Mouse (Mus musculus) kidney, postnatal 10 days (tissue): ENCODE results near the gene Hivep3.
A peak's percentile ranks its signal among the peaks of the same experiment; 100 is the strongest.

Experiments
- DNase-seq: peaks from one replicate; pipeline ENCODE4 v3.0.0; 2021; ENCODE audit warnings: mixed read lengths

Hivep3 gene

GRCm38 (mm10) chr4:119950181-119950580 is 216.6 kb downstream of the Hivep3 start:
- no peak for DNase-seq

DNA sequence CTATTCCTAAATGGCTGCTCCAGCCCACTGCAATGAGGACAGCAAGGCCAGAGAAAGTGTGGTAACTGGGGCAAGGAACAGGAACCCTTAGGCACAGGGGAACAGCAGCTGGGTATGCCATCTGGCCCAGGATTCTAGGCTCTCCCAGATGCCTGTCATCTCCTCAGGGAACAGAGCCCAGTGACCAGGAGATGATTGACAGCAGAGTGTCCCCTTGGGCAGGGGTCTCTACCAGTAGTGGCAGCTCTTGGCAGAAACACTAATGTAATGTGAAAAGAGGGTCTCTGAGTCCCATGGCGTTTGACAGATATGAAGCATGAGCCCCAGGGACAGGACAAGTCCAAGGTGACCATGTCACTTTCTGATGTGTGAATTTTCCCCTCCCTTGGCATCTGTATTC is 217.5 kb downstream of the Hivep3 start:
- DNase-seq: no peak

- DNase-seq: no peak
These were observed 221.4 kb downstream of the Hivep3 start for GRCm38 (mm10) chr4:119955008-119955407.

DNA sequence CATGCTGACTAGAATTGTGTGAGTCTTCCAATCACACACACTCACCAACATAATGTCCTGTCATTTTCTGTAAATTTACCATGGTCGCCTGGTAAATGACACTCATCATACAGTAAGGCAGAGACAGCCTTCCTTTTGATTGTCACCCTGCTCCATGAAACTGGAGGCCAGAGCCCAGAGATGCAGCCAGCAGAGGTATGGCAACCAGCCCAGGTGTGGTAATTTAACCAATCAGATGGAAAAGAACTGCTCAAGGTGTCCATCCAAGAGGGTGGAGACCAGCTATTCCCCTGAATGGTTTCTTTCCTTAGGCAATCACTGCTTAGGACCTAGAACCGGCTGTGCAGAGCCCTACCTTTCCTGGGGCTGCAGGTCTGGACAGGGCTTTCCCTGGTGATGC is 224.4 kb downstream of the Hivep3 start:
- no peak for DNase-seq

- peak; percentile 25 for DNase-seq
These were observed 225.7 kb downstream of the Hivep3 start for GRCm38 (mm10) chr4:119959293-119959692.

DNA sequence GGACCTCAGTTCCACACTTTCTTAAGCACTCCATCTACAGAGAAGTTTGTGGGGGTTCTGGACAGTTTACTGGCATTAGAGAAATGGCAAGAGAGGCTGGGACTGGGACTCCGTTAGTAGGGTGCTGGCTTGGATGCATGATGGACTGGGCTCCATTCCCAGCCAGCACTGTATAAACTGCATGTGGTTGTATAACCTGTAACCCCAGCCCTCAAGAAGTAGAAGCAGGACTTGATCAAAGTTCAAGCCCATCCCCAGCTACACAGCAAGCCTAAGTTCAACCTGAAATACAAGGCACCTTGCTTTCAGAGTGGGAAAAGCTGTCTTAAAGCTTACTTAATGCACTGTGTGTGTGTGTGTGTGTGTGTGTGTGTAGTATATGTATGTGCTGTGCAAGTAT is 226.3 kb downstream of the Hivep3 start:
- no peak for DNase-seq

- no peak for DNase-seq
These were observed 226.9 kb downstream of the Hivep3 start for GRCm38 (mm10) chr4:119960523-119960922.

GRCm38 (mm10) chr4:119961164-119961563 is 227.6 kb downstream of the Hivep3 start:
- DNase-seq: no peak

- DNase-seq: peak; percentile 22
These were observed 228.5 kb downstream of the Hivep3 start for GRCm38 (mm10) chr4:119962066-119962465.

GRCm38 (mm10) chr4:119966105-119967072 is 232.8 kb downstream of the Hivep3 start:
- peak; percentile 34 for DNase-seq

DNA sequence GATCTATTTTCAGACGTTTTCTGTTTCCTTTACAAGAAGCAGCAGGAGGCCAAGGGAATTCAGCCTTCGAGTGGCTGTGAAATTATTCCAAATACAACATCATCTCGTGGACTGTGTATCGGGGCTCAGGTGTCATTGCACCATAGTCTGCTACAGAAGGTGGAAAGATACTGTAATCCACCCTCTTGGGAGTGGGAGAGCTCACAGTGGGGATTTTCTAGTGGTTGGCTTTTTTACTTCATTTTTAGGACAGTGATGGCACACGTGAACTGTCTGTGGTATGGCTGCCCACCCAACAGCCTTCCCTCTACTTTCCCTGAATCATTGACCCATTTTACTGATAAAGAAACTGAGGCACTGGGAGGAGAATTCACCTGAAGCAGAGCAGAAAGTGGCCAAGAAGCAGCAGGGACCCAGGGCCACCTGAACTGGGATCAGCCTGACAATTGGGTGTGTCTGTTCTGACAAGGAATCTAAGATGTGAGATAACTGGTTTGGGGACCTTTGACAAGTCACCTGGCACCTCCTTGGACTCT is 233.6 kb downstream of the Hivep3 start:
- DNase-seq: no peak

GRCm38 (mm10) chr4:119967636-119968035 is 234.1 kb downstream of the Hivep3 start:
- peak; percentile 39 for DNase-seq

GRCm38 (mm10) chr4:119968071-119968470 is 234.5 kb downstream of the Hivep3 start:
- peak; percentile 78 for DNase-seq

- no peak for DNase-seq
These were observed 235.3 kb downstream of the Hivep3 start for GRCm38 (mm10) chr4:119968887-119969286.

DNA sequence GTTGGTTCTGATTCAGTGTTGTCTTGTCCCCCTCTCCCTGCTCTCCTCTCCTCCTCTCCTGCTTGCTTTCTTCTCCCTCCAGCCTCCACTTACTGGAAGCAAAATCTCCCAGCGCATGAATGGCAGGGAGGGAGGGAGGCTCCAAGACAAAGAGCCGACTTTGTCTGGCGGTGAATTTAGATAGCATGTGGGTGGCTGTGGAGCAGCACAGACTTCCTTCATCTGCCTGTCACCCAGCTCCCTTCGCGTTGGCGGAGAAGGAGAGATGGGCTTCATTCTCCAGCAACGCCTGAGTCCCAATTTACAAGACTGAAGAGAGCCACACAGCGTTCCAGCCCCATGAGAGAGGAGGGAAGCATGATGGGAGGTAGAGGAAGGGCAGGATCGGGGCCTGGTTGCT is 236.6 kb downstream of the Hivep3 start:
- DNase-seq: no peak

- DNase-seq: no peak
These were observed 238.8 kb downstream of the Hivep3 start for GRCm38 (mm10) chr4:119972375-119972774.

DNA sequence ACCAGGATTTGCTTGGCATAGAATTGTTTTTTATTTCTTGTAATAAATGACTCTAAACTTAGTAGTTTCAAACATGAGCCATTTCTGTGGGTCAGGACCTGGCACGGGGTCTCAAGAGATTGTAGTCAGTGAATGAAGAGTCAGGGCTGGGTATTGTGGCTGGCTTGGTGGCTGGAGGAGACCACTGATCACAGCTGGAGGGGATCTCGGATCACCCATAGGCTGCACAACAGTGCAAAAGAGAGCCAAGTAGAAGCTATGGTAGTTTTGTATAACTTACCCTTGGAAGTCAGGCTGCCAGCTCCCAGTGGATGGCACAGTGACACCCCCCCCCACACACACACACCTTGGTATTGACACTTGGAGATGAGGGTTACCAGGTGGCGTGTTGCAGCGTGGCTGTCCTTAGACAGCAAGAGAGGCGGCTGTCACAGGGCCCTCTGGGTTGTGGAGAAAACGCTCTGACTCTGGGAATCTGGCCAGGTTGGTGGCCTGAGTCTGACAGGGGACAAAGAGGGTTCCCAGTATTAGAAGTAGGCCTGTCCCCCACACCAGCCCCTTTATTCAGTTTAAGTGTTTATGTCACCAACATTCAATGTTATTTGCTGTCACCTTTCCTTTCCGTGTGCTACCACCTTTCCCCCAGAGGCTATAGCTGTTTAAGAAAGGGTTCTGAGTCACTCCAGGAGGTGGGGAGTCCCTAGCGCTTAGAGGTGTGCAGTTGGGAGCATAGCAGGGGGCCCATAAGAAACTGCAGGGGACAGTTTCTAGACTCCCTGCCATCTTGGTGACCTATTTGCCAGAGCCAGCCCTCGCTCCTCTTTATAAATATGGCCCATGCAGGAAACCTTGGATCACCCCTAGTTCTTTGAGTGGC is 240.4 kb downstream of the Hivep3 start:
- DNase-seq: no peak

GRCm38 (mm10) chr4:119975242-119975641 is 241.7 kb downstream of the Hivep3 start:
- DNase-seq: no peak

- no peak for DNase-seq
These were observed 242.2 kb downstream of the Hivep3 start for GRCm38 (mm10) chr4:119975822-119976221.

DNA sequence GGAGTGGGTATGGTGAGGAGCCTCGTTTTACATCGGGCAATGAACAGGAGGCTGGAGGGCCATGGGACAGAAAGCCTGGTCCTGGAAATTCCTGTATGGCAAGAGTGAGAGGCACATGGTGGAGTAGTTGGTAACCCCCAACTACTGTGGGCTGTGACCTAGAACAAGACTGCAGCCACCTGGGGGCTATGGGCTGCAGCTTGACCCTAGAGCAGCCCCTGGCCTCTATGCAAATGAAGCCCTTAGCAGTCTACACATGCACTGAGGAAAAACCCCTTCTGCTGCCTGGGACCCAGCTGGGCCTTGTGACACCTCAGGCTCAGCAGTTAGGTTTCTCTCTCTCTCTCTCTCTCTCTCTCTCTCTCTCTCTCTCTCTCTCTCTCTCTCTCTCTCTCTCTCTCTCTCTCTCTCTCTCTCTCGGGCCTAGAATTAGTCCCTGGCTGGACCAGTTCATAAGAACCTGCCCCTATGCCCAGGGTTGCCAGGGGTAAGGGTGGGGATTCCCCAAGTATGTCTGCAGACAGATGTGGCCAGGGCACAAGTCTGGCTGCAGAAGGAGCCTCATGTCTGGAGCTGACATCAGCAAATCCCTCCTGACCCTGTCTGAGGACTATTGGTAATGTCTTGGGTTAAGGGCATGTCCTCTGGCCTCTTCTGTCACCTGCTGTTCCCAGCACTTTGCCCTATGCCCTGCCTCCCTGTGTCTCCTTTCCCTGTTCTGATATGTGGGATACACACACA is 243.0 kb downstream of the Hivep3 start:
- DNase-seq: no peak

DNA sequence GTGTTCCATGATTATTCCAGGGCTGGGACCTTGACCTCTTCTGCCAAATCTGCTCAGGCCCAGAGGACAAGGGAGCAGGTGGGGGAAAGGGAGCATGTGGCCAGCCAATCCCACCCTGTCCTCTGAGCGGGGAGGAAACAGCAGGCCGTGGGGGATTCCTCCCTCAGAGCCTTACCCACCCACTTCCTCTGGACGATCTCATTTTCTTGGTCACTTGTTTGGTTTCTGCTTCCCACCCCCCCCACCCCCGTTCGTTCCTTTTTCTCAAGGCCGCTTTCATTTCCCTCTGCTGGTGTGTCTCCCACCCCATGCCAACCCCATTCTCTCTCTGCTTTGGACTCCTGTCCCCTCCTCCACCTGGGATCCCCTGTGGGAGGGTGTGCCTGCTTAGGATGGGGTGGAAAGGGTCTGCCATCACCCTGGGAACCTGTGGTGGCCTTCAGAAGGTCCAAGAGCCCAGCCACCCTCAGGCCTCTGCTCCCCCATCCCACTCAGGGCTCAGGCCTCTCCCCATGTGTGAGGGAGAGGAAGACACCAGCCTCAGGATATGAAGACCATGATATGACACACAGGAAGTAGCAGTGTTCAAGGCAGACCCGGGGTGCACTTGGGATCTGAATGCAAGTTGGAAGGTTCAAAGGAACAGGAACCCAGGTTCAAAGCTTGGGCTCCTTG is 244.4 kb downstream of the Hivep3 start:
- no peak for DNase-seq

GRCm38 (mm10) chr4:119979238-119979829 is 245.8 kb downstream of the Hivep3 start:
- no peak for DNase-seq
